Mouse (Mus musculus) neural tube, embryonic 15.5 days (tissue): ENCODE data around the gene Lcn5. TPM values are rescaled to one million over a fixed set of nuclear protein-coding genes. Genes with fewer than 3 reads are reported as not detected.
A peak's percentile ranks its signal among the peaks of the same experiment; 100 is the strongest.

Experiments used
- ATAC-seq: fragments of 200-750 bp; cut with Nextera tagmentation; 2 replicates; pipeline ENCODE4 v1.8.0; 2017; ENCODE audit warnings: mild to moderate bottlenecking, moderate TSS enrichment, moderate library complexity; ENCODE audit not compliant: low FRiP score
- H3K27ac ChIP-seq: fragments of 300-500 bp; sonication (generic); replicated peaks from 2 replicates; pipeline ENCODE4 v1.5.1; 2015; ENCODE audit warnings: mild to moderate bottlenecking, inconsistent platforms
- H3K27me3 ChIP-seq: fragments of 300-500 bp; sonication (generic); replicated peaks from 2 replicates; pipeline ENCODE4 v1.6.1; 2015; ENCODE audit warnings: inconsistent platforms
- H3K36me3 ChIP-seq: fragments of 300-500 bp; sonication (generic); 2 replicates; pipeline ENCODE4 v1.6.1; 2015; ENCODE audit warnings: inconsistent platforms
- H3K4me1 ChIP-seq: fragments of 300-500 bp; sonication (generic); 2 replicates; pipeline ENCODE4 v1.6.1; 2015; ENCODE audit warnings: inconsistent platforms
- H3K4me2 ChIP-seq: fragments of 300-500 bp; sonication (generic); 2 replicates; pipeline ENCODE4 v1.6.1; 2015; ENCODE audit warnings: inconsistent platforms, mild to moderate bottlenecking, moderate library complexity
- H3K4me3 ChIP-seq: fragments of 300-500 bp; sonication (generic); replicated peaks from 2 replicates; pipeline ENCODE4 v1.5.1; 2015; ENCODE audit warnings: mild to moderate bottlenecking, inconsistent platforms
- H3K9ac ChIP-seq: fragments of 300-500 bp; sonication (generic); replicated peaks from 2 replicates; pipeline ENCODE4 v1.6.1; 2015; ENCODE audit warnings: mild to moderate bottlenecking, inconsistent platforms
- H3K9me3 ChIP-seq: fragments of 300-500 bp; sonication (generic); replicated peaks from 2 replicates; pipeline ENCODE4 v1.6.1; 2016; ENCODE audit warnings: inconsistent platforms
- WGBS: fragments of 180-500 bp; shearing (Covaris S2); methylation state at CpG from one replicate; pipeline ENCODE4 v1.1.7; 2015; ENCODE audit warnings: mixed read lengths; 5-methylcytosine and 5-hydroxymethylcytosine counted together
- polyA plus RNA-seq: library from polyadenylated mRNA; unstranded; fragments of >200 nt; fragmentation: Nextera tagmentation; extraction: Ambion mirVana; gene quantifications from 2 replicates; pipeline ENCODE4 v1.2.1, GENCODE M21; 2015

Gene Lcn5
- not detected in 2 replicates for polyA plus RNA-seq

DNA sequence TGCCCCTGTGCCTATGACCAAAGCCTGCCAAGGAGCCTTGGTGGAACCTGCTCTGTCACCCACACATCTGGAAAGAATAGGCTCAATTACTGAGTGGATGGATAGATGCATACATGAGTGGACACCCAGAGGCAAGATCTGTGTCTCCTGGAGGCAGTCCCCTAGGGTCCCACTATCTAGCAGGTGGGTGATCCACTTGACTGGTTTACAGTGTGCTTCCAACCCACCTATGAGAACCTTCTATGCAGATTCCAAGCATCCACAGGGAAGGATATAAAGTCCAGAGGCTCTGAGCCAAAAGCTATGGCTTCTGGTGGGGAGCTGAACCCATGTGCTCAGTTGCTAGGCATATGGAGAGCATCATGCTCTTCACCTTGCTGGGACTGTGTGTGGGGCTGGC is at the start of gene Lcn5:
Gene Lcn5, plus strand, starts transcription at position 301 of the 400 bp plus-strand sequence.
- Histone ChIP-seq H3K4me2 (no peak within 1 kb of the TSS), H3K4me1 (no peaks in the 10 kb centered on the region), H3K27ac (no peak within 1 kb of the TSS), H3K9ac (no peak within 1 kb of the TSS), H3K36me3 (no peaks in the 10 kb centered on the region), H3K27me3 (no peaks in the 10 kb centered on the region), H3K9me3 (no peaks in the 10 kb centered on the region), H3K4me3 (no peak within 1 kb of the TSS)
- ATAC-seq, result no peak

DNA sequence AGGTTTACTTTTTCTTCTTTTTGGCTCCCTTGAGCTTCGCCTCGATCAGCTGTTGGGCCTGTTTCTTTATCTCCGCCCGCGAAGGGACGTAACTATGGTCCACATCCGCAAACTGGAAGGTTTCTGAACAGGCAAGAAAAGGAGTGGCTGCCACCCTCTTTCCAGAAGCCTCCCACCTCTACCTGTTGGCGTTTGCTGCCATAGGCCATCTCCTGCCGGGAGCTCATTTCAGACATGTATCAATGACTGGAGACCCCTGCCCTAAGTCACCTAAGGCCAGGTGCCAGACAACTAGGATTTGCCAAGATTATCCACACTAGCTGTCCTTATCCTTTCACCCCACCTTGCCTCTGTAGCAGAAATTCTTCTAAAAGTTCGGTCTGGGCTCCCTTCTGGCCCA is 49.1 kb upstream of the Lcn5 start:
- Histone ChIP-seq H3K9ac (peak overlapping the region; percentile 29; the same call in 1 of the 2 replicates), H3K27me3 (0 out of 2 replicates have a peak, but pooled peaks cover 4% of the 10 kb centered on the region), H3K36me3 (no peaks in the 10 kb centered on the region), H3K4me3 (peak overlapping the region; percentile 96), H3K27ac (peak overlapping the region; percentile 94), H3K4me2 (peak overlapping the region; percentile 65), H3K4me1 (peaks cover 30% of the 10 kb centered on the region), H3K9me3 (no peaks in the 10 kb centered on the region)
- peak; percentile 26 for ATAC-seq
- WGBS, result 67% methylated on average over 10 of the region's 10 CpGs

DNA sequence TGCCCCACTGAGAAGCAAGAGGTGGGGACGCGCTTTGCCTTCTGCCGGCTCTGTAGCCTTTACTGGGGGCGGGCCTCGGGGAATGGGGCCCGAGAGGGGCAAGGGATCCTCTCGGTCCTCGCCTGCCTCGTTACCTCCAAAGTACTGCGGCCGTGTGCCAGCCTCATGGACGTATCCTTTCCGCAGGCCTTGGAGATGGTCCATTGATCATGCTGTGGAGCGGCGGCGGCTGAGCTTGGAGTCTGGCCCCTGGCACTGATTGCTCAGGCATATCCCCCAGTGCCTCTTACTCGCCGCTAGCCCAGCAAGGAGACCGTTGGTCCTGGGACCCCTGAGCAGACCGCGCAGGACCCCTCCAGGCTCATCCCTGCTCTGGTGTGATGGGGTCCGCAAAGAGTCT is 41.4 kb upstream of the Lcn5 start:
- Histone ChIP-seq H3K27ac (no peak overlapping the region), H3K9ac (no peak overlapping the region), H3K4me3 (no peak overlapping the region), H3K27me3 (peaks cover 48% of the 10 kb centered on the region), H3K4me1 (peaks cover 15% of the 10 kb centered on the region), H3K4me2 (peak overlapping the region; percentile 17; the same call in 1 of the 2 replicates), H3K9me3 (no peaks in the 10 kb centered on the region), H3K36me3 (no peaks in the 10 kb centered on the region)
- no peak for ATAC-seq
- WGBS, result 18% methylated on average over 22 of the region's 22 CpGs

DNA sequence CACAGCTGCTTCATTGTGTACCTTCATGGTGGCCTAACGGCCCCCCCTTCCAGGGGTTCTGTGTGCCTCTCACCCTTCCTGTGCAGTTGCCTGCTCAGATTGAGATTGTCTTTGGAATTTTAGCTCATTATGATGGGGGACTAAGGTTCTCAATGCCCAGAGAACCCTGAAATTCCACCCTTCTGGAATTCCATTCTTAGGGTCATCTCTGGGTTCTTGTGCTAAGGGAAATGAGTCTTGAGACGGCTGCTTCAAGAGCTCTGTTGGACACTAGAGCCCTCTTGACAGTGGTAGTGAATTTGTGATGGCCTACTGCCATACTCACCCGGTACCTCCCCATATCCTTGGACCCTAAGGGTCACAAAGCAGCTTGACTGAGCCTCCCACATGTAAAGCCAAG is 40.2 kb upstream of the Lcn5 start, which contains the start of gene Ccdc183:
Gene Ccdc183, minus strand, starts transcription at position 101 of the 400 bp plus-strand sequence.
- peaks cover 20% of the 10 kb centered on the region for H3K4me1 ChIP-seq
- no peak within 1 kb of the TSS for H3K27ac ChIP-seq
- no peaks in the 10 kb centered on the region for H3K9me3 ChIP-seq
- no peaks in the 10 kb centered on the region for H3K36me3 ChIP-seq
- H3K9ac ChIP-seq, result no peak within 1 kb of the TSS
- H3K4me3 ChIP-seq, result no peak within 1 kb of the TSS
- peaks cover 48% of the 10 kb centered on the region for H3K27me3 ChIP-seq
- ATAC-seq, result no peak
- 0 out of 2 replicates have a peak within 1 kb of the TSS, but pooled peaks have one; percentile 17 for H3K4me2 ChIP-seq
- 75% methylated on average over 3 of the region's 3 CpGs for WGBS

DNA sequence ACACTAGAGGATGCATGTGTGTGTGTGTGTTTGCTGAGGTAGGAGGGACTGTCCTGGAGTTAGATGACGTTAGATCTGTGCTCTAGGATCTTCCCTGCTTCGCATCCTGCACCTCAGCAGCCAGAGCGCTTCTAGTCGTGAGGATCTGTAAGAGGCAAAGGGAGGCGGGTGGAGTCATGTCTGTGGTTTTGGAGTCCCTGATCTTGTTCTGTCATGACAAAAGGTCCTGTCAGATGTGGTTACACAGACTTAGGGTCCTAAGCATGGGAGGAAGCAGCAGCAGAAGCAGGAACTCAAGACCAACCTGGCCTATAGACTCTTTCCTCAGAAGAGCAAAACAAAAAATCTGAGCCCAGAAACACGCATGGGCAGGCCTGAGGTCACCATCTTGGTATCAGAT is 37.4 kb upstream of the Lcn5 start:
- H3K27me3 ChIP-seq, result peaks cover 31% of the 10 kb centered on the region
- H3K36me3 ChIP-seq, result no peaks in the 10 kb centered on the region
- H3K4me2 ChIP-seq, result peak overlapping the region; percentile 83; the same call in 1 of the 2 replicates
- H3K9ac ChIP-seq, result no peak overlapping the region
- 85% methylated on average over 6 of the region's 6 CpGs for WGBS
- H3K4me3 ChIP-seq, result no peak overlapping the region
- H3K27ac ChIP-seq, result no peak overlapping the region
- peaks cover 20% of the 10 kb centered on the region for H3K4me1 ChIP-seq
- no peaks in the 10 kb centered on the region for H3K9me3 ChIP-seq
- no peak for ATAC-seq

DNA sequence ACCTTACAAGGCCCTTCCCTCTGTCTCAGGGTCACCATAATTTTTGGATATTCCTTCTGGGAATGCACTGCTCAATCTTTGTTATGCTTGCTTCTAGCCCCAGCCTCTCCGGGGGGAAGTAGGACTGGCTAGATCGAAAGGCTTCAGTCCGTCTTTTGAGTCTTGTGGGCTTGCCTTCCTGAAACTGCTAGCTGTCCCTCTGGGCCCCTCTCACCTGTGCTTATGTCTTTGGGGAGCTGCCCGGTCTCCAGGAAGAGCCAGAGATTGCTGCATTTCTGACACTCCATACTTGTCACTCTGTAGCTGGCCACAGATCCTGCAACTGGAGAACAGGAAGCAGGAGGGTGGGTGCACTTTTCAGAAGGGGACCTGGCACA is 36.9 kb upstream of the Lcn5 start:
- Histone ChIP-seq H3K4me1 (peaks cover 20% of the 10 kb centered on the region), H3K27me3 (peaks cover 27% of the 10 kb centered on the region), H3K9me3 (no peaks in the 10 kb centered on the region), H3K4me2 (peak overlapping the region; percentile 83), H3K27ac (peak overlapping the region; percentile 75; the same call in 1 of the 2 replicates), H3K9ac (peak overlapping the region; percentile 55; the same call in 1 of the 2 replicates), H3K36me3 (no peaks in the 10 kb centered on the region), H3K4me3 (peak overlapping the region; percentile 55)
- WGBS, result 88% methylated on average over 4 of the region's 4 CpGs
- ATAC-seq, result no peak

DNA sequence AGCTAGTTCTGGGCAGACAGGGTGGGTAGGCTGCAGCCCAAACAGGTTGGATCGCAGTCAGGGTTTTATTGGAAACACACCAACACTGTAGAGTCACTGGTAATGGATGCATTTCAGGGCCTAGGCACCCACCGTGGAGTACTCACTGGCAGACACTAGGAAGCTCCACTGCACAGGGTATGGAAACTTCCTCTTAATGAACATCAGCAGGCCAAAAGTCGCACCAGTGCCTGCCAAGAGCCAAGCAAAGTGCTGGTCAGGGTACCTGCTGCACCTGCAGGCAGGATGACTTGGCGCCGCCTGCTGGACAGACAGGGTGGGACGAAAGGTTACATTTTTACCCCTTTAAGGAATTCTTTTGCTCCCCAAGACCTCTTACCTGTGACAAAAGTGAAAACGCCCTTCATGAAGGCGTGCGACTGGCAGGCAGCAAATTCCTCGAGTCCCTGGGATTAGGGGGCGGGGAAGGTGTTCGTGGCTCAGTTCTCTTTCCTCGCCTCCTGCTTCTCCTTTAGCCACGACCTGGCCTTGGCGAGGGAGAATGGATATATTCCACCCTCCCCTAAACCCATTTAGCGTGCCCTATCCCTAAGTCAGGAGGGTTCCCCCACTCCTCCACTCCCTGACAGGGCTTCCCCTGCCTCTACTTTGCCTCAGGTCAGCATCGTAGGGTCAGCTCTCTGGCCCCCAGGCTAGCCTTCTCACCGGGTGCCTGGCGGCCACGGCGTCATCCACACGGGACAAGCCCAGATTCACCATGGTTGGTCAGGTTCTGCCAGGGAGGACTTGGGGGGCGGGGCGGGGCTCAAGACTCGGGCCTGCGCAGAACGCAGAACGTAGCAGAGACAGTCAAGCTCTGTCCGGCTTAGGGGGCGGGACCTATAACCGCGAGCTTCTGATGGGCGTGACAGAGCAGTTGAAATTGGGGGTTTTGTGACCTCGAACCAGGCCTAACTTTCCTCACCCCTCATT is 36.2 kb upstream of the Lcn5 start, which contains the start of gene Tmem141:
Gene Tmem141, minus strand, starts transcription at position 777 of the 972 bp plus-strand sequence.
- Histone ChIP-seq H3K27ac (peak within 1 kb of the TSS; percentile 75), H3K36me3 (no peaks in the 10 kb centered on the region), H3K4me2 (peak within 1 kb of the TSS; percentile 83), H3K4me1 (peaks cover 15% of the 10 kb centered on the region), H3K27me3 (peaks cover 20% of the 10 kb centered on the region), H3K9ac (peak within 1 kb of the TSS; percentile 55), H3K4me3 (peak within 1 kb of the TSS; percentile 55), H3K9me3 (no peaks in the 10 kb centered on the region)
- 7% methylated on average over 34 of the region's 34 CpGs for WGBS
- ATAC-seq, result peak; percentile 94

DNA sequence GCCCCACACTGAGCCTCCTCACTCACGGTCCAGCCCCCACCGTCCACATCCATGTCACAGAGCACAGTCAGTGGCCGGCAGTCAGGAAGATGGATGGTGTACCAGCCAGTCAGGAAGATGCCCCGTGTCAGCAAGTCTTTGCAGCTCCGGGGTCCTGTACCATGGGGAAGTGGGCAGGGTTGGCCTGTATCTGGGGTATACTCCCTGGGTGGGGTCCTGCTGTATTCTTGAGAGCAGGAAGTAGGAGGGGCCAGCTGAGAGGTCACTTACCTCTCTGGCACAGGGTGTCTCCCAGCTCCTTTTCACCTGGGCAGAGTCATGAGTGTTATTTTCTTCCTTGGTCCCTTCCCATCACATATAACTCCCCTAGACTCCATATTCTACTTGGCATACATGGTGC is 31.8 kb upstream of the Lcn5 start:
- no peak overlapping the region for H3K4me2 ChIP-seq
- no peaks in the 10 kb centered on the region for H3K36me3 ChIP-seq
- no peaks in the 10 kb centered on the region for H3K9me3 ChIP-seq
- no peak overlapping the region for H3K9ac ChIP-seq
- no peak overlapping the region for H3K4me3 ChIP-seq
- H3K27ac ChIP-seq, result no peak overlapping the region
- no peaks in the 10 kb centered on the region for H3K27me3 ChIP-seq
- H3K4me1 ChIP-seq, result peaks cover 9% of the 10 kb centered on the region
- no peak for ATAC-seq
- WGBS, result 51% methylated on average over 5 of the region's 5 CpGs

DNA sequence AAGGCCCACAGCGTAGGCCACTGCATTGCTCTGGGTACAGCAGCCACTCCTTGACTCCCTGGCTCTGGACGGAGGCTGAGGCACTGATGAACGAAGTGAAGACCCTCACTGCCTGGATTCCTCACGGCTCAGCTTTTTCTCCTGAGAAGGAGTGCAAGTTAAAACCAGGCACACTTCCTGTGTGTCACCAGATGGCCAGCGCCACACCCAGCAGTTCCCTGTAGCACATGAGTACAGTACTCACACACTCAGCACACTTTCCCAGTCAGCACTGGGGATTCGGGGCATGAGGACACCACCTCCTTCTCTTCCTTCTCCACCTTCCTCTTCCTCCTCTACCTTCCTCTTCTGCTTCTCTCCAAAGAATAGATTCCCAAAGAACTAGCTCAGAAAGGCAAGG is 29.9 kb upstream of the Lcn5 start, which contains the start of gene Fcna:
Gene Fcna, minus strand, starts transcription at position 220 of the 400 bp plus-strand sequence.
- Histone ChIP-seq H3K4me3 (no peak within 1 kb of the TSS), H3K27ac (no peak within 1 kb of the TSS), H3K4me2 (no peak within 1 kb of the TSS), H3K9ac (no peak within 1 kb of the TSS), H3K4me1 (no peaks in the 10 kb centered on the region), H3K27me3 (no peaks in the 10 kb centered on the region), H3K36me3 (no peaks in the 10 kb centered on the region), H3K9me3 (no peaks in the 10 kb centered on the region)
- no peak for ATAC-seq
- WGBS, result 93% methylated on average over 6 of the region's 6 CpGs

DNA sequence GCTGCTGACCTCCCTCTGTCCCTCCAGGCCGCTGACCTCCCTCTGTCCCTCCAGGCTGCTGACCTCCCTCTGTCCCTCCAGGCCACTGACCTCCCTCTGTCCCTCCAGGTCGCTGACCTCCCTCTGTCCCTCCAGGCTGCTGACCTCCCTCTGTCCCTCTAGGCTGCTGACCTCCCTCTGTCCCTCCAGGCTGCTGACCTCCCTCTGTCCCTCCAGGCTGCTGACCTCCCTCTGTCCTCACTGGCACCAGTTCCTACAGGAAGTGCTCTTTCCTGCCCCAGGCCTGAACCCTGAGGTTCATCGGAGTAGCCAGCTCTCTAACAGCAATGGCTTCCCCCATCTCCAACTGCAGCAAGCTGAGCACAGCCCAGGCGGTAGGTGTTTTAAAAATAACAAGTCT is 29.0 kb upstream of the Lcn5 start:
- Histone ChIP-seq H3K4me3 (no peak overlapping the region), H3K9me3 (no peaks in the 10 kb centered on the region), H3K27me3 (no peaks in the 10 kb centered on the region), H3K4me2 (no peak overlapping the region), H3K36me3 (no peaks in the 10 kb centered on the region), H3K4me1 (no peaks in the 10 kb centered on the region), H3K9ac (no peak overlapping the region), H3K27ac (no peak overlapping the region)
- ATAC-seq, result no peak
- 49% methylated on average over 4 of the region's 4 CpGs for WGBS

DNA sequence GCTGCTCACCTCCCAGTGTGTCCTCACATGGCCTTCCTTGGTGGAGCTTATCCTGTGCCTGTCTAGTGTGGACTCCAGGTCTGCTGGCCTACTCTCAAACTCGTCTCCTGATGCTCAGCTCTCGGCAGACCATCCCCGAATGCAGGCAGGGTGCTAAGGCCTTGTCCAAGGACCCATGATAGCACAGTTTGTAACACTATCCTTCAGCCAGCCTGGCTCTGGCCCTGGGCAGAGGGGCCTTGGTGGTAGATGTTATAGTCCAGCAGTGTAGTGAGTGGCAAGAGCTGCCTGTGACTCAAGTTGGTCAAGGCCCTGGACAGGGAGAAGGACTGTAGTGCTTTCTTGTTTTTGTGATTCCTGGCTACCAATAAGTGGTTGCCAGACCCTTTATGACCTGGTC is 24.1 kb upstream of the Lcn5 start:
- Histone ChIP-seq H3K27ac (no peak overlapping the region), H3K4me1 (no peaks in the 10 kb centered on the region), H3K4me2 (no peak overlapping the region), H3K9ac (no peak overlapping the region), H3K9me3 (no peaks in the 10 kb centered on the region), H3K4me3 (no peak overlapping the region), H3K36me3 (no peaks in the 10 kb centered on the region), H3K27me3 (no peaks in the 10 kb centered on the region)
- ATAC-seq, result no peak
- 87% methylated on average over 3 of the region's 3 CpGs for WGBS

DNA sequence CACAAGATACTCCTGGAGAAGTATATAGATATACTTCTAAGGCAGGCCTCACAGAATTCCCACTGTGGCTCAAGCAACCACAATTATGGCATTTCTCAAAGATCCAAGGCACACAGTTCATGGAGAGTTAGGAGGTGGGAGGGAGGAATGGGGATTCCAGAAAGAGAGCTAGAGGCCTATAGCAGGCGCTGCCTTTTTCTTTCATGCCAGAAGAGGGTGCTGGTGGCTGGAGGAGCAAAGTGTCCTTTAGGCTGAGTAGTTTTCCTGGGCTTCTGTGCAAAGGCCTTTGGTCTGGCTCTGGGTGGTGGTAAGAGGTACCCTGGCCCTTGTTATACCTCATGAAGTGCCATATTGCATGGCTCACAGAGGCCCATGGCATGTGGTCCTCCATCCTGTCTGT is 23.7 kb upstream of the Lcn5 start:
- Histone ChIP-seq H3K4me3 (no peak overlapping the region), H3K36me3 (no peaks in the 10 kb centered on the region), H3K27ac (no peak overlapping the region), H3K27me3 (no peaks in the 10 kb centered on the region), H3K9me3 (no peaks in the 10 kb centered on the region), H3K4me1 (no peaks in the 10 kb centered on the region), H3K9ac (no peak overlapping the region), H3K4me2 (no peak overlapping the region)
- WGBS, result 54% methylated on average over 1 of the region's 1 CpGs
- ATAC-seq, result no peak
